Mouse (Mus musculus): ENCODE measurements around the gene Atg16l2. TPM values are rescaled to one million over a fixed set of nuclear protein-coding genes. Genes with fewer than 3 reads are reported as not detected.

The Atg16l2 gene
- total RNA-seq (2017): 96.9 and 109 TPM in 2 replicates

DNA sequence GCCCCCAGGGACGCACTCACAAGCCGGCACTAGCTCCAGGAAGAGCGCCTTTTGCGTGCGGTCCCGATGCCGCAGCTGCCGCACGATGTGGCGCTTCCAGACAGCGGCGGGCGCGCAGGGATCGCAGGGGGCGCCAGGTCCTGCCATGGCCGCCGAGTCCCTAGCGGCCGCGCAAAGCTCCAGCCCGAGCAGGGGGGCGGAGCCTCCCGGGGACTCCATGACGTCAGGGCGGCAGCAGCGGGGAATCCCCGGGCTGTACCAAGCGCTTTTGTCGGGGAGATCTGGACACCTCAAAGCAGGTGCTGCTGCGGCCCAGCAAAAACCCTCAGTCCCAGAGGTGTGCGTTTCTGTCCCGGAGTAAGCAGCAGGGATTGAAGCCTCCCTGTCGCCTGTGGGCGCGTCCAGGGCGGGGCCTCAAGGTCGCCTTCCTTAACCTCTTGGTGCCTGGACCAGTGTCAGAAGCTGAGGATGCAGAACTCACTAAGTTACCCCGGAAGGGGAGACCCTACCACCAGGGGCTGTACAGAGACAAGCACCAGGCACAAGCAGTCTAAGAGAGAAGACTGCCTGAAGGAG, at the start of gene Atg16l2:
TSS of gene Atg16l2 (minus strand) at position 371 of the 576 bp plus-strand sequence.
- ATAC-seq (ENCODE audit: extremely low read depth, insufficient number of reproducible peaks, low FRiP score, poor library complexity, severe bottlenecking): peak; percentile 87

DNA sequence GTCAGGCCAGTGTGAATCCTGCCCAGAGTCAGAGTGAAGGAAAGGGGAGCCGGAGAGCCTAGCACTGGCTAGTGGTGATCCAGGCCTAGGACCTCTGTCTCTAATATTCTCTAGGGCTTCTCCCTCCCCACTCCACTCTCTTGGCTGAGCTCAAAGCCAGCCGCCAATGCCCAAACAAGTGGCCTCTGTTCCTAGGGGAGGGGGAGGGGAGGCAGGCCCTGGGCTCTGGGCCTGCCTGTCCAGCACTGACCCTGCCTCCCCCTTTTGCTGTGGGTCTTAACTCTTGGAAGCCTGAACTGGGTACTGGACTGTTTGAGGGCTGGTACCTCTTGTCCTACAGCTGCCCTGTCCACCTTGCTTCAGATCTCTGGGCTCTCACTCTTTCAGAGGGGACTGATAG, 47.8 kb upstream of the Atg16l2 start:
- no peak for ATAC-seq (ENCODE audit: extremely low read depth, insufficient number of reproducible peaks, low FRiP score, poor library complexity, severe bottlenecking)

DNA sequence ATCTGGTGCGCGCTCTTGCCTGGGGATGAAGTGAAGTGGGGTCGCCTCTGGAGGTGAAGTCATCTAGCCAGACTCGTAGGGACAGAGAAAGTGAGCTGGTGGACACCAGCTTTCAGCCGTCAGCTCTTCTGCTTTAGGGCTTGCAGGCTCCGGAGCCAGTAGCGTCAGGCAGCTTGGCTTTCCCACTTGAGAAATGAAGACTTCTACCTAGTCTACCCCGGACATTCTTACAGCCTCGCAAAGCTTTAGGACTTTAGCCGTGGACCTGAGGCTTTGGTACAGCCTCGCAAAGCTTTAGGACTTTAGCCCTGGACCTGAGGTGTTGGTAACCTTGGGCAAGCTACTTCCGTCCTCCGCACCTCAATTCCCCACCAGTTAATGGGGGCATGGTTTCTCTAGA, 46.3 kb upstream of the Atg16l2 start:
- no peak for ATAC-seq (ENCODE audit: extremely low read depth, insufficient number of reproducible peaks, low FRiP score, poor library complexity, severe bottlenecking)

DNA sequence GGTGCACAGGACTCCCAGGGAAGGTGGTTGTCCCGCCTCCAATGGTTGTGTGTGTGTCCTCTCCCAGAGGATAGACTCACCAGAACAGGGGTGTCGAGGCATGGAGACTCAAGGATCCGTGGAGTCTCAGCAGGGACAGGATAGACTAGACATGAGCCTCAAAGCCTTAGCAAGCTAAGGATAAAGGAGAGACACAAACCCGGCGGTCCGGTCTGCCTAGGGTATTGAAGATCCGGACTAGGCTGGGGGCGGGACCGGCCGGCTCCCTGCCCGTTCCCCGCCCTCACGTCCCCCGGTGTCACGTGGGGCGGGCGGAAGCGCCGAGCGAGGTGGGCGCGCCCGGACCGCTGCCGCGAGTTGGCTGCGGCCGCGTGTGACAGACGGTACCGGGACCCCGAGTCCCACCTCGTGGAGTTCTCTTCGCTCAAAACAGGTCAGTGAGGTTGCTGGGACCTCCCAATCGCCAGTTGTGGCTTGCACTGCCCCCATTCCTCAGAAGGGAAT, 45.8 kb upstream of the Atg16l2 start, which contains the start of gene Arap1:
TSS of gene Arap1 (plus strand) at position 301 of the 504 bp plus-strand sequence.
- peak; percentile 60 for ATAC-seq (ENCODE audit: extremely low read depth, insufficient number of reproducible peaks, low FRiP score, poor library complexity, severe bottlenecking)

DNA sequence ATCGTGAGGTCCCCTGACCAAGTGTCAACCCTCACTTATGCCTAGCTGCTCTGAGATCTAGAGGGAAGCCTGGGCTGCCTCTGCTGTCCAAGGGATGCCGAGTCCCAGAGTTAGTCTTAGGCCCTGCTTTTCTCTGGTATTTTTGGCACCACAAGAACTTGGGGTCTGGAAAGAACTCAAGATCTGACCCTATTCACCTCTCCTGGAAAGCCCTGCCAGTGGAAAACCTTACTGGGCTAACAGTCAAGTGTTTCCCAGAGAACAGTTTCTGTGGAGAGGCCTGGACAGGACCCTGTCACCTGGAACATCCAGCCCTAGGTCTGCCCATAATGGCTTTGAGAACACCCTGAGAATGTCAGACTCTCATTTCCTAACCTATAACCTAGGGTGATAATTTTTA, 44.9 kb upstream of the Atg16l2 start:
- no peak for ATAC-seq (ENCODE audit: extremely low read depth, insufficient number of reproducible peaks, low FRiP score, poor library complexity, severe bottlenecking)

DNA sequence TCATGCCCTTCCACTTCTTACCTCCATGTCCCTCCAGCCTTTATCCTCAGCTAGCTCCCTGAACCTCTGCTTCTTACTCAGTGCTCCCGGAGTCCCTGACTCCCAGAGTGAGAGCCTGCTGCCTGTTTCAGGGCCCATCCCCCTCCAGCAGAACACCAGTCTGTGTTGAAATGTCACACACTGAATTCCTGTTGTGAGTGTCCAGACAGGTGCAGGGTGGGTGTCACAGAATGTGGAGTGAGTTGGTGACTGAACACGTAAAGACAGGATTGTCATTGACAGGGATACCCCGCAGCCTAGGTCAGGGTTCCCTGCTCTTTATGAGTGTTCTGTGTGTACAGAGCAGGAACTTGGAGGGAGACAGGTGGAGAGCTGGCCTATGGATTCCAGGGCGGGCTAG, 42.8 kb upstream of the Atg16l2 start:
- no peak for ATAC-seq (ENCODE audit: extremely low read depth, insufficient number of reproducible peaks, low FRiP score, poor library complexity, severe bottlenecking)

DNA sequence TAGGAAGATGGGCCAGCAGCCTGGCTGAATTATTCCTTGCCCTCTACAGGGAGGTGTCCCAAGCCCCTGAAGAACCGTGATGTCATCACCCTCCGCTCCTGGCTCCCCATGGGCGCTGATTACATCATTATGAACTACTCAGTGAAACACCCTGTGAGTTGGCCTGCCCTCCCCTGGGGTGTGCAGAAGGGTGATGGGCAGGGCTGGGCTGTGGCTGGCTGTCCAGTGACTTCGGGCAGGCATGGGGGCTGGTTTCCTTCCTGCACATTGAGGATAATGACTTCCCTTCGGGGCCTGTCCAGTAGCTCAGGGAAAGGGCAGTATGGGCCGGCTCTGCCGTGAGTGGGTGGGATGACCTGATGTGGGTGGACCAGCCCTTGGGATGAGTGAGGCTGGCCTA, 41.1 kb upstream of the Atg16l2 start:
- ATAC-seq (ENCODE audit: extremely low read depth, insufficient number of reproducible peaks, low FRiP score, poor library complexity, severe bottlenecking): no peak

DNA sequence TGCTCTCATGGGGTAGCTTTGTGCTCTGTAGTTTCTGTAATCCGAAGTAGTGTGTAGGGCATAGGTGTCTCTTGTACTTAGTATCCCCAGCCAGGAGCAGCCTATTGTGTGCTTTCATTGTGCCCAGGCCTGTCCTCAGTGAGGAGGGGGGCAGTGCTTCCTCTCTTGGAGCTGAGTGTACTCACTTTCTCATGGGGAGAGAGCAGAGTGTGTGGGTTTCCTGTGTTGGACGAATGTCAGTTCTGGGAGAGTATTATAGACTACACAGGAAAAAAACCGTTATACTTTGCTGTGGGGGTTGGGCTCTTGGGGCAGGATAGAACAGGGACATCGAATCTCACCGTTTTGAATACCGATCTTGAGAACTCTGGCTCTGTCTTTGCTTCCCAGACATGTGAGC, 39.4 kb upstream of the Atg16l2 start:
- ATAC-seq (ENCODE audit: extremely low read depth, insufficient number of reproducible peaks, low FRiP score, poor library complexity, severe bottlenecking): no peak

DNA sequence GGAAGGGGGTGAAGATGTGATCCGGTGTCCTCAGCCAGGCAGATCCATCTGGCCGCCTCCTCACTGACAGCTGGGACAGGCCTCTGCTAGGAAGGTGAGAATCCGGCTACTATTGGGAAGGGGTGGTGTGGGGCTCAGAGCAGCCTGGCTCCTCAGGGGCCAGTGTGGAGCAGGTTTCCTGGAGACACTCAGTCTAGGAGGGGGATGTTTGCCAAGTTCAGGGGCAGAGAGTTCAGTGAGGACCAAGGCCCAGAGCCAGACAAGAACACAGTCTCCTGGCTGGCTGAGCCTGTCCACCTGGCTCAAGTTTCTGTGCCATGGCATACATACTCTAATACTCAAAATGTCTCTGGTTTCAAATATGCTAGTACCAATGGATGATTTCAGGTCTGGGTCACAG, 35.4 kb upstream of the Atg16l2 start:
- ATAC-seq (ENCODE audit: extremely low read depth, insufficient number of reproducible peaks, low FRiP score, poor library complexity, severe bottlenecking): no peak

DNA sequence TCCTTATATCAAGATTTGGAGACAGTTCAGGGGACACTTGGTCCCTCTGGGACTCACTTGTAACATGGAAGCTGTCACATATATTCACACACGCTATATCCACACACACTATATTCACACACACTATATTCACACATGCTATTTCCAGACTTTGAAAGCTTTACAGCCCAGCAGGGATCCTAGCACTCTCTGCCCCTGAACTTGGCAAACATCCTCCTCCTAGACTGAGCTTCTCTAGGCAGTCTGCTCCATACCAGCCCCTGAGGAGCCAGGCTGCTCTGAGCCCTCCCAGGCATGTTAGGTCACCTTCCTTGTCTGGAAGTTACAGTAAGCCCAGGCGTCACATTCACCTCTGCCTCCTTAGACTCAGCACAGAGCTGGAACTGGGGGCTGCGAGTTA, 34.6 kb upstream of the Atg16l2 start:
- ATAC-seq (ENCODE audit: extremely low read depth, insufficient number of reproducible peaks, low FRiP score, poor library complexity, severe bottlenecking): no peak

DNA sequence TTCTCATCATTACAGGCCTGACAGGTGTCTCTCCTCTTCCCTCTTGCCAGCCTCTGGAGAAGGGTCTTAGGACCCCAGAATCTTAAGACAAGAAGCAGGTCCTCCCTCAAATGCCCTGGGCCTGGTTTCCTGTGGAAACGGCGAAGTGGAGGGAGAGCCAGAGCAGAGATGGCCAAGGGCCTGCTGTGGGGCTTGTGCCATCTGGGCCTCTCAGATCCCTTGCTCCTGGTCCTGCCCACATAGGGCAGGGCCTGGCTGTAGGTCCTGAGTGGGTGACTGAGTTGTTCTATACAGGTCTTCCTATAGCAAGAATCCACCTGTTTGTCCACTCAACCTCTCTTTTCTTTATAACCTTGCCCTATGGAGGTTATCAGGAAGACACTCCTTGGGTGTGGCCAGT, 33.2 kb upstream of the Atg16l2 start:
- no peak for ATAC-seq (ENCODE audit: extremely low read depth, insufficient number of reproducible peaks, low FRiP score, poor library complexity, severe bottlenecking)

DNA sequence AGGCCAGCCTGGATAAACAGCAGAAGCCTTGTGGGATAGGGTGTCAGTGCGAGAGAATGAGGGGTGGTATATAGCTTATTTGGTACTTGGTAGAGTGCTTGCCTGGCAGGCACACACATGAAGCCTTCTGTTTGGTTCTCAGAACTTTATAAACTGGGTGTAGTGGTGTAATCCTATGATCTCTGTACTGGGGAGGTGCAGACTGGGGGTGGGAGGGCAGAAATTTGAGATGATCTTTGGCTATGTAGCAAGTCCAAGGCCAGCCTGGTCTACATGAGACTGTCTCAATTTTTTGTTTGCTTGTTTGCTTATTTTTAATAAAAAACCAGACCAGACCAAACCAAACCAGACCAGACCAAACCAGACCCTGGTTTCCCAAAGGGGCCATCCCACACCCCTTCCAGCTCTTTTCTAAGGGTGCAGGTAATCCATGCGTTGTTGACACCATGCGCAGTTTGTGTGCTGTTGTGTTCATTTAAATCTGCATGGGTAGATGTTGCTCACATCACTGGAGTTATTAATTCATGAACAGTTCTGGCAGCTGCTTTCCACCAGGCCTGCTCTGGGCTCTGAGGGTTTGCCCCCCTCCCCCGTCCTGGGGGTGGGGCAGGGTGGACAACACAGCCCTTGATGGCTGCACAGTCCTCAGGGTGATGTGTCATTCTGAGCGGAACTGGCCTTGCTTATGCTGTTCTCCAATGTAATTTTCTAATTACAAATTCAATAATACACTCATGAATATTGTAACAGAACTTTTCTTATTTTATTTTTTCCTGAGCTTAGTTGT, 30.2 kb upstream of the Atg16l2 start:
- no peak for ATAC-seq (ENCODE audit: extremely low read depth, insufficient number of reproducible peaks, low FRiP score, poor library complexity, severe bottlenecking)

DNA sequence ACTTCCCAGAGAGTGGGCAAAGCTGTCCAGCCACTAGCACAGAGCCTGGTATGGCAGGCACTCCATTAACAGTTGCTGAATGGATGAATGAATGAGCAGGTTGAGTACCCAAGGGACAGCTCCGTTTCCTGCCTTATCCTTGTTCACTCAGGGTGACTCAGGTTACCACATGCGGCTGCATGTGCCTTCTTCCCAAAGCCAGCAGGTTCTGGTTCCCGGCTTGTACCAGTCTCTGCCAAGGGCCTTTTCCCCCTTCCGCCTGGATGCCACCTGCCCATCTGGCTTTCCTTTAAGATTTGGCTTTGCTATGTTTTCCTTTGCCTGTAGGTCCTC, 28.8 kb upstream of the Atg16l2 start:
- no peak for ATAC-seq (ENCODE audit: extremely low read depth, insufficient number of reproducible peaks, low FRiP score, poor library complexity, severe bottlenecking)

DNA sequence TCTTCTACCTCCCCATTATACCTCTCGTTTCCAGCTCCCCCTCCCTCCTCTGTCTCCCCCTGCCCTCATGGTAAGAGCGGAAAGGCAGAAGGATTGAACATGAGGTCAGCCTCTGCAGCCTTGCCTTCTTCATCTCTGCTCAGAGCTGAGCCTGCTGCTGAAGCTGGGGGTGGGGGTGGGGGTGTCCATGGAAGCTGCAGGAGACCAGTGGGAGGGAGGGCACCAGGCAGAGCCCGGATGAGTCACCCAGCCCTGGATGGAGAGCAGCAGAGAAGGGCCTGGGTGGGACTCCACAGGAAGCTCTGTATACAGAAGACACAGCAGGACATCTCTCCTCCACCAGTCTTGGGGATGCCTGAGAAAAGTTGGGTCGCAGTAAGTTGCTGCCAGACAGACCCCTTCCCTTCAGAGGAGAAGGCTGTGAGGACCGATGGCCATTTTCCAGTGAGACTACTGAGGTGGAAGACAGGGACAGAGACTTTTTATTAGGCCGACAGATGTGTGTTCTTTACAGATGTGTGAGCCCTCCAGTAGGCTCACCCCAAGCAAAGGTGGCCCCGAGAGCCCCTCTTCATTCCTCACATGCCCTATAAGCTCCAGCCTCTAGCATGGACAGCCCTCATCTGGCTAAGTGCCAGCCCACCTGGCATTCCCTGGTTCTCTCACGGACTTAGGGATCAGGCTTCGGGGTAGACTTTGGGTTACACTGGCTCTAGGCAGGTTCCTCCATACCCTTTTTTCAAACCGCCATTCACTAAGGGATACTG, 28.2 kb upstream of the Atg16l2 start:
- no peak for ATAC-seq (ENCODE audit: extremely low read depth, insufficient number of reproducible peaks, low FRiP score, poor library complexity, severe bottlenecking)

DNA sequence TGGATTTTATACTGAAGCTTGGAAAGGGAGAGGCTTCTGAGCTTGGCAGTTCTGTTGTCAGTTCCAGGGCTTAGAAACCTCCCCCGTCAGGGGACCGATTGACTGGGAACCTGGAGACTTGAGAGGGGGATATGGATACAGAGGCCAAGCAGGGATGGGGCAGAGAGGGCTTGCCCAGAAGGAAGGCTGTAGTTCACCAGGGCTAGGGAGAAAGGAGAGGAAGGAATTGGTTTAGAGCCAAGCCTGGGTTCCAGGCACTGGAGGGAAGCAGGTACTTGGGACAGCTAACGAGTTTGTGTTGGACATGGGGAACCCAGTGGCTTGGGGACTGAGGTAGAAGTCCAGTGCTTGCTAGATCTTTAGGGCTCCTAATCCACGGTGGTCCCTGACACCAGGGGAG, 27.6 kb upstream of the Atg16l2 start:
- ATAC-seq (ENCODE audit: extremely low read depth, insufficient number of reproducible peaks, low FRiP score, poor library complexity, severe bottlenecking): no peak

DNA sequence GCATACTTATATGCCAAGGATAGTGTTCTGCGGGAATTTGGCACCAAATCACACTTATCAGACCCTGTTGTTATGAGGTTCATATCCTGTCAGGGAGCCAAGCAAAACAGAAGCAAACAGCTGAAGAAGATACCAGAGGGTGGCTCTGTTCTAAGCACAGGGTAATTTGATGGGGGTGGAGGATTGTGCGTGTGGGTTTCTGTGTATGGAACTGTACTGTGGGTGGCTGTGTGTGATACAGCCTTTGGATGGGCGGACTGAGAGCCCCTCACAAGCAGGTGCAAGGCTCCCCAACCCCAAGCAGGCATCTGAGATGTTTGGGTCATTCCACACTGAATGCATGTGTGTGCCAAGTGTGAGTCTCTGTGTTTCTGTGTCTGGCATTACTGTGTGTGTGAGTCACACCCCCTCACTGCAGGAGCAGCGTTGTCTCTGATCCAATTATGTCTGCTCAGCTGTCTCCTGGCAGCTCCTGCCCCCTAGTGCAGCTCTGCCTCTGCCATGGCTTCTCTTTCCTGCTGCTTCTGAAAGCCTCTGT, 26.6 kb upstream of the Atg16l2 start:
- ATAC-seq (ENCODE audit: extremely low read depth, insufficient number of reproducible peaks, low FRiP score, poor library complexity, severe bottlenecking): no peak

DNA sequence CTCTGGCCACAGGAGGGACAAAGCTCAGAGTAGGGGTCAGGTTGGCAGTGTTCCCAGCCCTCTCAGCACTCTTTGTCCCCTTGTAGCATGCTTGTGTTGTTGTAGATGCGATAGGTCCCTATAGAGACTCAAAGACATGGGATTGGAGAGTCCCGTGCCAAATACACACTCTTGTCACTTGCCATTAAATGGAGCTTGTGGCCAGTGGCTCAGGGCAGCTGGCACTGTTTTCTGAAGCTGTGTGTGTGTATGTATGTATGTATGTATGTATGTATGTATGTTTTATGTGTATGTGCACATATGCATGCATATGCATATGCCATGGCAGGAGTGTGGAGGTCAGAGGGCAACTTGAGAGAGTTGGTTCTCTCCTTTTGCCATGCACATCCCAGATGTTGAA, 25.7 kb upstream of the Atg16l2 start:
- ATAC-seq (ENCODE audit: extremely low read depth, insufficient number of reproducible peaks, low FRiP score, poor library complexity, severe bottlenecking): no peak

DNA sequence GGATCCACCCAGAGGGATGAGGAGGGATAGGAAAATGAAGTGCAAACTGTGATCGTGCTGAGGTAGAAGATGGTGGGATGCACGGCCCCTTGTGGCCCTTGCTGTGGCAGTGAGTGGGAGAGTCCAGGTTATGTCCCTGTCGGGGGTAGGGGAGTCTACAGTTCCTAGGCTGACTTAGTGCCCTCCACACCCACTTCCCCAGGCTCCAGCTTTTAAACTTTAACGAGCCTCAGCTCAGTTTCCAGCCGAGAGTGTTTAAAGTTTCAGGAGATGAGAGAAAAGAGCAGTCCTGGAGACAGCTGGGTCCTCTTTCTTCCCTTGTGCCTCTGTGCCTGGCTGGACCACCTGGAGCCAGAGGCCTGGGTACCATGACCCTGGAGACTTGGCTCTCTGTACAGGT, 25.2 kb upstream of the Atg16l2 start:
- no peak for ATAC-seq (ENCODE audit: extremely low read depth, insufficient number of reproducible peaks, low FRiP score, poor library complexity, severe bottlenecking)

DNA sequence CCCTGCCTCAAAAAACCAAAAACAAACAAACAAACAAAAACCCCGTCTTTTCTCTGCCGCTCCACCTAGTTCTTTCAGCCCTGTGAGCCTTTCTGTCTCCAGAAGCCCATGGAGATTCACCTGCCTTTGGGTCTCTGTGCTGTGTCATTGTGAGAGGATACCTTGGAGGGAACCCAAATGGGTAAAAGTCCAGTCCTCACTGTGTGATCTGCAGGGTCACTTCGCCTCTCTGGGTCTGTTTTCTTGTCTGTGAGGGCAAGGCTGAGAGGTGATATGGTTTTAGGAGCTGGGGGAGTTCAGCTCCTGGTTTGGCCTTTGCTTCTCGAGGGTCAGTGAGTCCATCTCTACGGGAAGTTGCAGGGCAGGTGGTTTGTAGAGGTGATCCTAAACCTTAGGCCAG, 24.0 kb upstream of the Atg16l2 start:
- no peak for ATAC-seq (ENCODE audit: extremely low read depth, insufficient number of reproducible peaks, low FRiP score, poor library complexity, severe bottlenecking)
